8 mouse cellular contexts compared by ENCODE assay signal in genomic region chr12:83485911-83486670, GRCm38 (mm10). TPM values are rescaled to one million over a fixed set of nuclear protein-coding genes. Genes with fewer than 3 reads are reported as not detected.
DNase-seq lines count a peak whose midpoint lies in the region; ATAC-seq and TF ChIP-seq lines count a peak whose summit lies in the region.

No protein-coding gene starts in this region.

- H3K4me3 ChIP-seq in cortical plate, adult 2 months (ENCODE audit: insufficient read depth, low read length): peak overlapping the region; percentile 56
- H3K4me3 ChIP-seq in heart, adult 2 months: peak overlapping the region; percentile 95
- H3K4me3 ChIP-seq in kidney, embryonic 16.5 days (ENCODE audit: low read length): peak overlapping the region; percentile 83
- peak overlapping the region; percentile 80 for H3K4me3 ChIP-seq in neural tube, embryonic 12.5 days

- no peak for TF ChIP-seq POLR2A in cortical plate, adult 2 months (IDR thresholded peaks at IDR 0.05; ENCODE audit: extremely low read depth, insufficient read depth, low read length)
- TF ChIP-seq POLR2A in heart, adult 2 months (IDR thresholded peaks at IDR 0.05; ENCODE audit: insufficient read depth, low read depth, low read length): no peak

- peak overlapping the region; percentile 90 for H3K9ac ChIP-seq in heart, adult 2 months (ENCODE audit: low read depth, low read length)
- H3K9ac ChIP-seq in kidney, embryonic 16.5 days (replicated peaks; ENCODE audit: low read length): peak overlapping the region; percentile 82
- H3K9ac ChIP-seq in neural tube, embryonic 12.5 days: peak overlapping the region; percentile 79

- no peaks in the 10 kb centered on the region for H3K79me2 ChIP-seq in heart, adult 2 months (replicated peaks; ENCODE audit: control insufficient read depth, insufficient read depth, low read length)

- H3K4me2 ChIP-seq in kidney, embryonic 16.5 days (replicated peaks; ENCODE audit: low read depth, low read length): peak overlapping the region; percentile 99
- peak overlapping the region; percentile 100 for H3K4me2 ChIP-seq in neural tube, embryonic 12.5 days (replicated peaks)

- under 1% methylated on average over 52 of the region's 53 CpGs for WGBS in heart, adult 2 months
- WGBS in kidney, embryonic 16.5 days: under 1% methylated on average over 53 of the region's 53 CpGs
- under 1% methylated on average over 53 of the region's 53 CpGs for WGBS in neural tube, embryonic 12.5 days

- no peaks in the 10 kb centered on the region for H3K27me3 ChIP-seq in heart, adult 2 months (ENCODE audit: control insufficient read depth, insufficient read depth, low read length)
- H3K27me3 ChIP-seq in kidney, embryonic 16.5 days (ENCODE audit: insufficient read depth, low read length): peaks cover 2% of the 10 kb centered on the region; the same call in 1 of the 2 replicates
- H3K27me3 ChIP-seq in neural tube, embryonic 12.5 days (replicated peaks): no peaks in the 10 kb centered on the region

- no peak for TF ChIP-seq EP300 in heart, adult 2 months (IDR thresholded peaks at IDR 0.05; ENCODE audit: insufficient read depth, low read depth, low read length)

- ATAC-seq in kidney, embryonic 16.5 days (ENCODE audit: low FRiP score, low TSS enrichment): no peak
- no peak for ATAC-seq in neural tube, embryonic 12.5 days (ENCODE audit: low FRiP score, low read depth)

- H3K4me1 ChIP-seq in cortical plate, adult 2 months (ENCODE audit: control insufficient read depth, insufficient read depth, low read length): peaks cover 1% of the 10 kb centered on the region
- H3K4me1 ChIP-seq in heart, adult 2 months (ENCODE audit: control insufficient read depth, insufficient read depth, low read length): peaks cover 1% of the 10 kb centered on the region
- peaks cover 38% of the 10 kb centered on the region for H3K4me1 ChIP-seq in kidney, embryonic 16.5 days (ENCODE audit: insufficient read depth, low read length)
- H3K4me1 ChIP-seq in neural tube, embryonic 12.5 days: peaks cover 28% of the 10 kb centered on the region

- H3K27ac ChIP-seq in cortical plate, adult 2 months (ENCODE audit: insufficient read depth, low read length): 0 out of 2 replicates have a peak overlapping the region, but pooled peaks have one; percentile 28
- peak overlapping the region; percentile 70 for H3K27ac ChIP-seq in heart, adult 2 months
- H3K27ac ChIP-seq in kidney, embryonic 16.5 days (ENCODE audit: low read length): peak overlapping the region; percentile 90; the same call in 1 of the 2 replicates
- 0 out of 2 replicates have a peak overlapping the region, but pooled peaks have one; percentile 70 for H3K27ac ChIP-seq in neural tube, embryonic 12.5 days

- intact Hi-C loops in heart, adult 2 months (cut with DNase I): loop anchor here (2.0 to 5.0 kb wide), 3 partner anchors 74 to 1314 kb away; no protein-coding TSS in a partner anchor

- H3K36me3 ChIP-seq in heart, adult 2 months (ENCODE audit: control insufficient read depth, insufficient read depth, low read length): no peaks in the 10 kb centered on the region
- H3K36me3 ChIP-seq in kidney, embryonic 16.5 days (ENCODE audit: insufficient read depth, low read length): no peaks in the 10 kb centered on the region
- no peaks in the 10 kb centered on the region for H3K36me3 ChIP-seq in neural tube, embryonic 12.5 days

- peak; percentile 23 for DNase-seq in spleen, adult 12 weeks (ENCODE audit: low spot score)
- no peak for DNase-seq in spleen, postnatal 36 days (ENCODE audit: low spot score in 2 of 2)
- peak; percentile 40 to 68 for DNase-seq in heart, adult 2 months
- DNase-seq in liver: peak; percentile 18
- DNase-seq in urinary bladder, postnatal 25 days (ENCODE audit: low spot score): peak; percentile 12

- TF ChIP-seq CTCF in cortical plate, adult 2 months (IDR thresholded peaks at IDR 0.05; ENCODE audit: extremely low read depth, insufficient read depth, low read length): no peak
- TF ChIP-seq CTCF in heart, adult 2 months (IDR thresholded peaks at IDR 0.05): no peak

- no peaks in the 10 kb centered on the region for H3K9me3 ChIP-seq in kidney, embryonic 16.5 days (ENCODE audit: low read length)
- peaks cover under 1% of the 10 kb centered on the region; the same call in 1 of the 2 replicates for H3K9me3 ChIP-seq in neural tube, embryonic 12.5 days

RNA-seq across cellular contexts. Expression of gene Dpf3, which starts 1.4 kb away (rescaled TPM):
- 3.8 and 5.8 TPM in 2 replicates for polyA plus RNA-seq in cortical plate, adult 2 months (2012; rRNA removed)
- total RNA-seq in heart, adult 2 months (2021): 10 to 100 TPM; 16.6 to 18.8 TPM
- 9.1 and 9.7 TPM in 2 replicates for polyA plus RNA-seq in heart, adult 2 months (2012; rRNA removed)
- 12.2 and 14.3 TPM in 2 replicates for polyA plus RNA-seq in kidney, embryonic 16.5 days (2015; fragmentation: Nextera tagmentation; extraction: Ambion mirVana)
- polyA plus RNA-seq in neural tube, embryonic 12.5 days (2016; fragmentation: Nextera tagmentation; extraction: Ambion mirVana): 17.4 and 22.8 TPM in 2 replicates

RNA-seq across cellular contexts. Expression of gene Dcaf4, which starts 34.2 kb away (rescaled TPM):
- polyA plus RNA-seq in cortical plate, adult 2 months (2012; rRNA removed): 32.1 and 33.7 TPM in 2 replicates
- 10 to 100 TPM; 11.9 to 13.6 TPM for total RNA-seq in heart, adult 2 months (2021)
- polyA plus RNA-seq in heart, adult 2 months (2012; rRNA removed): 17.2 and 26.1 TPM in 2 replicates
- 30.1 and 31.7 TPM in 2 replicates for polyA plus RNA-seq in kidney, embryonic 16.5 days (2015; fragmentation: Nextera tagmentation; extraction: Ambion mirVana)
- polyA plus RNA-seq in neural tube, embryonic 12.5 days (2016; fragmentation: Nextera tagmentation; extraction: Ambion mirVana): 30.1 and 30.2 TPM in 2 replicates

Comparison
In these comparisons a context has a peak if more than half of its experiments do, and no peak if none do; other contexts are left out.
1. DNase-seq: peak in spleen, adult 12 weeks (single experiment), heart, adult 2 months (2 of 2), liver (single experiment) and urinary bladder, postnatal 25 days (single experiment); none in spleen, postnatal 36 days (0 of 2).
2. H3K27ac ChIP-seq: peak in every context shown above with its lines; median percentile 90 in kidney, embryonic 16.5 days; 70 in heart, adult 2 months; 70 in neural tube, embryonic 12.5 days; 28 in cortical plate, adult 2 months.
3. Peak in every context shown above with its lines, with median percentiles within 50 percentile points of each other: H3K4me3 ChIP-seq and H3K9ac ChIP-seq.